Mouse (Mus musculus) kidney, embryonic 15.5 days (tissue): ENCODE measurements around the gene Tenm2. TPM values are rescaled to one million over a fixed set of nuclear protein-coding genes. Genes with fewer than 3 reads are reported as not detected.

ENCODE experiments used
- ATAC-seq: fragments of 200-750 bp; cut with Nextera tagmentation; replicated peaks from 2 replicates; pipeline ENCODE4 v1.8.0; 2017; ENCODE audit warnings: moderate TSS enrichment; ENCODE audit not compliant: low FRiP score
- H3K27ac ChIP-seq: fragments of 300-500 bp; sonication (generic); 2 replicates; pipeline ENCODE4 v1.5.1; 2015; ENCODE audit warnings: mild to moderate bottlenecking, inconsistent platforms
- H3K27me3 ChIP-seq: fragments of 300-500 bp; sonication (generic); 2 replicates; pipeline ENCODE4 v1.6.1; 2015; ENCODE audit warnings: inconsistent platforms
- H3K36me3 ChIP-seq: fragments of 300-500 bp; sonication (generic); 2 replicates; pipeline ENCODE4 v1.6.1; 2015; ENCODE audit warnings: inconsistent platforms
- H3K4me1 ChIP-seq: fragments of 300-500 bp; sonication (generic); 2 replicates; pipeline ENCODE4 v1.6.1; 2015; ENCODE audit warnings: inconsistent platforms
- H3K4me2 ChIP-seq: fragments of 300-500 bp; sonication (generic); 2 replicates; pipeline ENCODE4 v1.6.1; 2015; ENCODE audit warnings: moderate library complexity, mild to moderate bottlenecking, inconsistent platforms
- H3K4me3 ChIP-seq: fragments of 300-500 bp; sonication (generic); replicated peaks from 2 replicates; pipeline ENCODE4 v1.5.1; 2015; ENCODE audit warnings: mild to moderate bottlenecking, inconsistent platforms
- H3K9ac ChIP-seq: fragments of 300-500 bp; sonication (generic); 2 replicates; pipeline ENCODE4 v1.6.1; 2015; ENCODE audit warnings: mild to moderate bottlenecking, inconsistent platforms
- H3K9me3 ChIP-seq: fragments of 300-500 bp; sonication (generic); replicated peaks from 2 replicates; pipeline ENCODE4 v1.6.1; 2016; ENCODE audit warnings: inconsistent platforms
- WGBS: fragments of 180-500 bp; shearing (Covaris S2); methylation state at CpG from one replicate; pipeline ENCODE4 v1.1.7; 2015; ENCODE audit warnings: mixed read lengths; 5-methylcytosine and 5-hydroxymethylcytosine counted together
- polyA plus RNA-seq: library from polyadenylated mRNA; unstranded; fragments of >200 nt; fragmentation: Nextera tagmentation; extraction: Ambion mirVana; gene quantifications from 2 replicates; pipeline ENCODE4 v1.2.1, GENCODE M21; 2015

Tenm2 gene
- polyA plus RNA-seq, 1 experiment from 2014 or later, result 0.78 TPM

DNA sequence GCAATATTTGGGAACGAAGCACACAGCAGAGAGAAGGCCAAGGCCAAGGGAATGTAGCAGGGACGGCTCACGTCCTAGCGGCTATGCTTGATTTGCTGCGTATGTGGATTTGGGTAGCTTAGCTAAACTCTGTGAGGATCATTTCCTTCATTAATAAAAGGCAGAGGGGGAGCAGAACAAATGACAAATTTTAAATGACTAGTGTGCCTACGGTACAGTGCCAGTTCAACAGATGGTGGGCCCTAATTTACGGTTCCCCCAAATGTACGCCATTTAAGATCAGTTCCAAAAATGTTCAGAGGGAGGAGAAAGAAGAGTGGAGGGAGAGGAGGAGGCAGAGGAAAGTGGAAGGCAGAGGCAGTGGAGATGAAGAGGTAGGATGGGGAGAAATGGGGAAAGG lies 873.2 kb downstream of the Tenm2 start:
- no peak for ATAC-seq
- Histone ChIP-seq H3K36me3 (no peaks in the 10 kb centered on the region), H3K27ac (no peak overlapping the region), H3K4me2 (no peak overlapping the region), H3K27me3 (no peaks in the 10 kb centered on the region), H3K9ac (no peak overlapping the region), H3K4me1 (no peaks in the 10 kb centered on the region), H3K9me3 (no peaks in the 10 kb centered on the region), H3K4me3 (no peak overlapping the region)
- 80% methylated on average over 8 of the region's 8 CpGs for WGBS

- no peak overlapping the region for H3K27ac ChIP-seq
- H3K36me3 ChIP-seq, result no peaks in the 10 kb centered on the region
- no peak overlapping the region for H3K4me3 ChIP-seq
- H3K4me1 ChIP-seq, result no peaks in the 10 kb centered on the region
- 49% methylated on average over 1 of the region's 1 CpGs for WGBS
- no peak overlapping the region for H3K9ac ChIP-seq
- no peak overlapping the region for H3K4me2 ChIP-seq
- H3K9me3 ChIP-seq, result no peaks in the 10 kb centered on the region
- H3K27me3 ChIP-seq, result no peaks in the 10 kb centered on the region
- ATAC-seq, result no peak
These were observed 882.5 kb downstream of the Tenm2 start for GRCm38 (mm10) chr11:36353252-36353651.

DNA sequence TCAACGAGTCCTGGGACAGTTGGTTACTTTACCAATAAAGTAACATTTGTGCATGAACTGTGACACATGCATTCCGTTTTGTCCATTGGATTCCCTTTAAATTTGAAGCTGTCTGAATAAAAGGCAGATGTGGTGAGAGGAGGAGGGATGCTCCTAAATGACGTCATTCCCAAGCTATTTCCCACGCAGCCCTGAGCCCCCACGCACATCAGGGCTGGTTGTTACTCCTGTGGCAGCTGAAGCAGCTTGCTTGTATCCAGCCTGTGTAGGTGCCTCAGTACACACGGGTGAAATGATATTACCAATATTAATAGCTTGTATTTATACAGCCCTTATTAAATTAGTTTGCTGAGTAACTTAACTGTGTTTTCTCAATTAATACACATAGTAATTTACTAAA lies 884.0 kb downstream of the Tenm2 start:
- H3K4me3 ChIP-seq, result no peak overlapping the region
- no peaks in the 10 kb centered on the region for H3K9me3 ChIP-seq
- H3K27me3 ChIP-seq, result no peaks in the 10 kb centered on the region
- no peak overlapping the region for H3K4me2 ChIP-seq
- no peaks in the 10 kb centered on the region for H3K36me3 ChIP-seq
- H3K9ac ChIP-seq, result no peak overlapping the region
- 42% methylated on average over 6 of the region's 6 CpGs for WGBS
- H3K27ac ChIP-seq, result no peak overlapping the region
- no peak for ATAC-seq
- H3K4me1 ChIP-seq, result no peaks in the 10 kb centered on the region

GRCm38 (mm10) chr11:36351341-36351740 lies 884.4 kb downstream of the Tenm2 start:
- H3K9me3 ChIP-seq, result no peaks in the 10 kb centered on the region
- no peak overlapping the region for H3K9ac ChIP-seq
- H3K36me3 ChIP-seq, result no peaks in the 10 kb centered on the region
- H3K27ac ChIP-seq, result no peak overlapping the region
- H3K4me1 ChIP-seq, result no peaks in the 10 kb centered on the region
- no peaks in the 10 kb centered on the region for H3K27me3 ChIP-seq
- WGBS, result 78% methylated on average over 6 of the region's 6 CpGs
- H3K4me2 ChIP-seq, result no peak overlapping the region
- no peak for ATAC-seq
- no peak overlapping the region for H3K4me3 ChIP-seq

DNA sequence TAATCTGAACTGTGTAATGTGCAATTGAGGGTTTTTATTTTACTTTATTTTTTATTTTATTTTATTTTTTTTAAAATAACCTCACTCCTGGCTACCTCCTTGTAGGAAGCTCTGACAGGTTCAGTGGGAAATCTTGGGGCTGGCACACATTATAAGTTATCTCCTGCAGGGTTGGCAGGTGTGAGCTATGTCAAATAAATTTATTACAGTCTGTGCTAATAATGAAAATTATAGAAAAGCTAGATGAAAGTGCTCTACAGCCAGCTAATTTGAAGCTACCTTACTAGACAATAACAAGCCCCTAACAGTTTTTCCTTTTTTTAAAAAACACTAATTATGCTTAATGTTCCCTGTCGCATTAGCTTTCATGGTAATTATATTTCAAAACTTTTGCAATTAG lies 885.5 kb downstream of the Tenm2 start:
- no peak for ATAC-seq
- H3K27ac ChIP-seq, result no peak overlapping the region
- H3K4me3 ChIP-seq, result no peak overlapping the region
- 85% methylated on average over 1 of the region's 1 CpGs for WGBS
- no peaks in the 10 kb centered on the region for H3K36me3 ChIP-seq
- H3K27me3 ChIP-seq, result no peaks in the 10 kb centered on the region
- no peak overlapping the region for H3K4me2 ChIP-seq
- no peak overlapping the region for H3K9ac ChIP-seq
- H3K4me1 ChIP-seq, result no peaks in the 10 kb centered on the region
- no peaks in the 10 kb centered on the region for H3K9me3 ChIP-seq

GRCm38 (mm10) chr11:36349856-36350255 lies 885.9 kb downstream of the Tenm2 start:
- Histone ChIP-seq H3K27me3 (no peaks in the 10 kb centered on the region), H3K4me2 (no peak overlapping the region), H3K36me3 (no peaks in the 10 kb centered on the region), H3K27ac (no peak overlapping the region), H3K9ac (no peak overlapping the region), H3K4me3 (no peak overlapping the region), H3K4me1 (no peaks in the 10 kb centered on the region), H3K9me3 (no peaks in the 10 kb centered on the region)
- 35% methylated on average over 2 of the region's 2 CpGs for WGBS
- no peak for ATAC-seq

GRCm38 (mm10) chr11:36341799-36342198 lies 894.0 kb downstream of the Tenm2 start:
- Histone ChIP-seq H3K27ac (no peak overlapping the region), H3K9ac (no peak overlapping the region), H3K4me3 (no peak overlapping the region), H3K4me1 (no peaks in the 10 kb centered on the region), H3K36me3 (no peaks in the 10 kb centered on the region), H3K9me3 (no peaks in the 10 kb centered on the region), H3K4me2 (no peak overlapping the region), H3K27me3 (no peaks in the 10 kb centered on the region)
- 91% methylated on average over 3 of the region's 3 CpGs for WGBS
- no peak for ATAC-seq

- Histone ChIP-seq H3K27ac (no peak overlapping the region), H3K36me3 (no peaks in the 10 kb centered on the region), H3K4me2 (no peak overlapping the region), H3K9ac (no peak overlapping the region), H3K4me3 (no peak overlapping the region), H3K9me3 (no peaks in the 10 kb centered on the region), H3K4me1 (peaks cover 9% of the 10 kb centered on the region; the same call in 1 of the 2 replicates), H3K27me3 (no peaks in the 10 kb centered on the region)
- no peak for ATAC-seq
- WGBS, result 85% methylated on average over 4 of the region's 4 CpGs
These were observed 897.3 kb downstream of the Tenm2 start for GRCm38 (mm10) chr11:36338424-36338823.

DNA sequence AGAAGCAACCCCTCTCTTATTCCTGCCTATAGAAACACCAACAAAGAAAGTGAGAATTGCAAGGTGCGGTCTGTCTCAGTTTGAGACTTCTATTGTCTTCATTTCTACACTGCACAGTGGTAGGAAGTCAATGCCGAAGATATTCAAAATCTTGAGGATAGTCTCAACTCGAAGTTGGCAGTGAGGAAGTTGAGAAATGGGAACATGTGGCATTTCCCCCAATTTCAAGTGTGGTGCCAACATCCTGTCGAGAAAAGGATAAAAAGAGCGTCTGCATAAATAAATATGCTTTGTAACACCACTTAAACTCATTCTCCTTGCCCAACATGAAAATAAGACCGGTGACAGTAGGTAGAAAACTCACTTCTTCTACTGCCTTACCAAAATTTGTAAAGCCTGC lies 898.7 kb downstream of the Tenm2 start:
- no peak overlapping the region for H3K4me2 ChIP-seq
- WGBS, result 88% methylated on average over 6 of the region's 6 CpGs
- ATAC-seq, result no peak

DNA sequence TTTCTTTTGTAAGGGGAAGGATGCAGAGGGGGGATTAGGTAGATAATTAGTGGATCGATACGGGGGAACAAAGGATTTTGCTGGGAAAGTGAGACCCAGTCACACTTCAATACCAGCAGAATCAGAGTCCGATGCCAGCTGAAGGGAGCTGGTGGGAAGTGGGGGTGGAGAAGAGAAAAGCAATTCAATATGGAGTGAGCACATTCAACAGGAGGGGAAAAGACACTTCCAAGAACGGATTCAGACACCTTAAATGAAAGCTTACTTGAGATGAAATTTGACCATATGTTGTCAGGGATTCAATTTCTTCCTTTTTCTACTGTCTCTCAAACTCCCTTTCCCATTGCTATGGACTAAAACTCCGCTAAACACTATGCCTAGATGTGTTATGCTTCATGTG lies 900.6 kb downstream of the Tenm2 start:
- 67% methylated on average over 5 of the region's 5 CpGs for WGBS
- ATAC-seq, result no peak
- no peak overlapping the region for H3K4me3 ChIP-seq
- no peak overlapping the region for H3K4me2 ChIP-seq
- no peaks in the 10 kb centered on the region for H3K9me3 ChIP-seq
- no peaks in the 10 kb centered on the region for H3K36me3 ChIP-seq
- H3K27ac ChIP-seq, result no peak overlapping the region
- no peaks in the 10 kb centered on the region for H3K27me3 ChIP-seq
- H3K4me1 ChIP-seq, result peaks cover 13% of the 10 kb centered on the region; the same call in 1 of the 2 replicates
- no peak overlapping the region for H3K9ac ChIP-seq

More for the DNA sequence above, 898.7 kb downstream of the Tenm2 start:
- H3K36me3 ChIP-seq, result no peaks in the 10 kb centered on the region
- H3K9me3 ChIP-seq, result no peaks in the 10 kb centered on the region
- peaks cover 12% of the 10 kb centered on the region; the same call in 1 of the 2 replicates for H3K4me1 ChIP-seq
- no peak overlapping the region for H3K9ac ChIP-seq
- no peaks in the 10 kb centered on the region for H3K27me3 ChIP-seq
- H3K27ac ChIP-seq, result no peak overlapping the region
- H3K4me3 ChIP-seq, result no peak overlapping the region

DNA sequence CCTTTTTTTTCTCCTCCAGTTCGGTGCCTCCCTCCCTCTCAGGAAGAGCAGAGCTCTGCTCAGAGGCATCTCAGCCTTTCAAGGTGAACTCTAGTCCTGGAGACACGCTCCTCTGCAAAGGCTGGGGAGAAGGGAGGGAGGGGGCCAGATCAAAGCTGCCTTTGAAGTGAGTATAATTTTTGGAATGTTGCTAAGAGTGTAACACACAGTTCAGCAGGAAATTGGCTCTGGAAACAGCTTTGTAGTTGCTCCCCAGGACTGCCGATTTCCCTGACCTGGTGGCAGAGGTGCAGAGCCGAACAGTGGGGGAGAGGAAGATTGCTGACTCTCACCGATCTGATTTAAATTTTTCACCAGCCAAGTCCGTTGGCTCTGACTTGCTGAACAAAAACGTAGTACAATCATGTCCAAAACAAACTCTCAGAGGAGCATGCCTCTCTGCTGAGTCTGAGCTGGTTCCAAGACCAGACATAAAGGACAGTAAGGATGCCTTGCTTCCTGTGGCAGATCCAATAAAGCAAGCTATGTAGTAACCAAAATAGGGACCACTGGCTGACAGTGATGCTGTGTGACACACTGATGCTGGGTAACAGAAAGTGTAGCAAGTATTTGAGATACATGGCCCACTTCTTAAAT lies 901.5 kb downstream of the Tenm2 start:
- peaks cover 13% of the 10 kb centered on the region; the same call in 1 of the 2 replicates for H3K4me1 ChIP-seq
- no peak overlapping the region for H3K9ac ChIP-seq
- H3K36me3 ChIP-seq, result no peaks in the 10 kb centered on the region
- H3K27me3 ChIP-seq, result no peaks in the 10 kb centered on the region
- WGBS, result 3% methylated on average over 7 of the region's 7 CpGs
- no peak overlapping the region for H3K4me3 ChIP-seq
- H3K4me2 ChIP-seq, result no peak overlapping the region
- 0 out of 2 replicates have a peak overlapping the region, but pooled peaks have one; percentile 9 for H3K27ac ChIP-seq
- peak; percentile 77; the same call in 1 of the 2 replicates for ATAC-seq
- H3K9me3 ChIP-seq, result no peaks in the 10 kb centered on the region

GRCm38 (mm10) chr11:36332222-36332621 lies 903.5 kb downstream of the Tenm2 start:
- 75% methylated on average over 12 of the region's 12 CpGs for WGBS
- Histone ChIP-seq H3K9me3 (no peaks in the 10 kb centered on the region), H3K36me3 (no peaks in the 10 kb centered on the region), H3K27ac (no peak overlapping the region), H3K9ac (no peak overlapping the region), H3K4me3 (no peak overlapping the region), H3K4me2 (no peak overlapping the region), H3K4me1 (peaks cover 13% of the 10 kb centered on the region; the same call in 1 of the 2 replicates), H3K27me3 (no peaks in the 10 kb centered on the region)
- ATAC-seq, result no peak
